Mouse (Mus musculus) stomach, postnatal 0 days (tissue): ENCODE results near the gene Rab6a.

ENCODE experiments used
- CTCF ChIP-seq: IDR thresholded peaks from 2 replicates; pipeline ENCODE4 v1.5.1; 2016; ENCODE audit warnings: antibody characterized with exemption, low read depth, mild to moderate bottlenecking, moderate library complexity
- EP300 ChIP-seq: optimal IDR thresholded peaks from 2 replicates; pipeline ENCODE3; 2016; ENCODE audit warnings: antibody characterized with exemption

- TF ChIP-seq CTCF, result no peak
- no peak for TF ChIP-seq EP300
These were observed 43.2 kb downstream of the Rab6a start for GRCm38 (mm10) chr7:100650421-100650820.
